Mouse (Mus musculus): ENCODE measurements around the gene Pex16.
A peak's percentile ranks its signal among the peaks of the same experiment; 100 is the strongest.

The Pex16 gene

GRCm38 (mm10) chr2:92388081-92388517, 13.6 kb downstream of the Pex16 start:
- DNase-seq (ENCODE audit: low spot score in 2 of 2), result peak in 1 of 2 experiments; percentile 50

DNA sequence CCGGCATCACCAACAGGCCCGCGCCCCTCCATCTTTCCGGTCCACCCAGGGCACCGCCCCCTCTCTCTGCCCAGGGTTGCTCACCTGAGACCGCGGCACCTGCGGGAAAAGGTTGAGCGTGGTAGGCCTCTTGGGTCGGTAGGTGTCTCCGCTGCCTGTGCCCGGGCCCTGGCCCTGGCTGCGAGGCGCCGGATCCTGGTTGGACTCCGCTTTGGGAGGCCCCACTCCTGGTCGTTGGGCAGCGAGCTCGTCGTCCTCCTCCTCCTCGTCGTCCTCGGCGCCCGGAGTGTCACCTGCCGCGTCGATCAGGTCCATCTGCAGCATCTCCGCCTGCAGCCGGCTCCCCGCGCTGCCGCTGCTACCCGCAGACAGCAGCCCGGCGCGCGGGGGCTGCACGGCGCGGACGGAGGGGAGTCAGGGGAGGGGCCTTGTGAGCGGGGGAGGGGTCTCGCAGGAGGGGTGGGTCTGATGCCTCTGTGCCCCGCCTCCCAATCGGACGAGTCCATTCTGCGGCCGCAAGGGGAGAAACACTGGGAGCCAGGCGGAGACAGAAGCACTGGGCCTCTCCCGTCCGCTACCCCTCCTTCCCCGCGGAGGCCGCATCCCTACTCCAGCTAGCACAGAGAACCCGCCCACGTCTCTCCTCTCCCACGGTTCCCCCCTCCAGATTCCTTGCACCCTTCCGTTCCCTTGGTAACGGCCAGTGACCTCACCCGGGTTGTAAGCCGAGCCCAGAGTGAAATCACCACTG, 14.6 kb downstream of the Pex16 start:
- DNase-seq (ENCODE audit: low spot score in 2 of 2), result peak; percentile 96 to 98

DNA sequence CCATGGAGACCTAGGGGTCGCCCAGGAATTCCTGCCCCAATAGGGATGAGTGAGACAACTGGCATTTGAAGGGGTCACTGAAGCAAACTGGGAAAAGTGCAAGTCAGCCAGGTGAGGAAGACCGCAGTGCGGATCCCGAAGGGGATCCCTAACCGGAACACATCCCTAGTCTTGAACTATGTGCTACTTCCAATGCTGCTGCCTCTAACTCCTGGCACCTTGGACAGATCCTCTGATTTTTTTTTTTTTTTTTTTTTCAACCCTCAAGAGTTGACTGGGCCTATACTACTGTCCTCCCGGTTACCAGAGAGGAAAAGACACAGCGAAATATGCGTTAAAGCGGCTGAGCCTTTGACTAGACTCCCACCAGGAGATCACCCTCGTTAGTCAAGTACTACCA, 15.2 kb downstream of the Pex16 start:
- DNase-seq (ENCODE audit: low spot score in 2 of 2), result no peak

GRCm38 (mm10) chr2:92390206-92390930, 15.9 kb downstream of the Pex16 start:
- DNase-seq (ENCODE audit: low spot score in 2 of 2), result peak in 1 of 2 experiments; percentile 57

GRCm38 (mm10) chr2:92391116-92391515, 16.6 kb downstream of the Pex16 start:
- DNase-seq (ENCODE audit: low spot score in 2 of 2), result peak in 1 of 2 experiments; percentile 46

DNA sequence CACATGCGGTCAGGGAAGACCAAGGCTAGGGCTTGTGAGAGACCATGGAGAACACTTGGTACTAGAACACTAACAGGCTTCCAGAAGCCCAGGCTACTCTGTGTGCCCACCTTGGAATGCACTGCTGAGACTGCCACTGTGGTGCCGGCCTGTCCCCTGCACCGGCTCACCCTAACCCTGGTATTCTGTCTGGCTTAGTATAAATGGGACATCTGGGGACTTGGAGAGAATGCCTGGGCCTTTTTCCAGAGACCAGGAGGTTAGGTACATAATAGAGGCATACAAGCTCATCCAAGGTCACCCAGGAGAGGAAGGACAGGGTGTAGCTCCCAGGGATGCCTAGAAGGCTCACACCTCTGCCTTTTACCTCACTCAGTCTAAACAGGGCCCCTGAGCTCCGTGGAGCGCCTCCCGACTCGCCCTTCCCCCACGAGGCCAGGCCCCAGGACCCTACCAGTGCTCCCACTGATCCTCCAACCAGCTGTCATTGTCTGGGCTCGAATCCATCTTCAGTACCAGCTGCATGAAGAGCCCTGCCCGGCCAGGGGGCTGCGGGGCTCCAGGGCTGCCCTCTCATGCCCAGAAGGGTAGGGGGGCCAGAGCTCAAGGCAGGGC, 17.3 kb downstream of the Pex16 start:
- DNase-seq (ENCODE audit: low spot score in 2 of 2), result peak in 1 of 2 experiments; percentile 52

DNA sequence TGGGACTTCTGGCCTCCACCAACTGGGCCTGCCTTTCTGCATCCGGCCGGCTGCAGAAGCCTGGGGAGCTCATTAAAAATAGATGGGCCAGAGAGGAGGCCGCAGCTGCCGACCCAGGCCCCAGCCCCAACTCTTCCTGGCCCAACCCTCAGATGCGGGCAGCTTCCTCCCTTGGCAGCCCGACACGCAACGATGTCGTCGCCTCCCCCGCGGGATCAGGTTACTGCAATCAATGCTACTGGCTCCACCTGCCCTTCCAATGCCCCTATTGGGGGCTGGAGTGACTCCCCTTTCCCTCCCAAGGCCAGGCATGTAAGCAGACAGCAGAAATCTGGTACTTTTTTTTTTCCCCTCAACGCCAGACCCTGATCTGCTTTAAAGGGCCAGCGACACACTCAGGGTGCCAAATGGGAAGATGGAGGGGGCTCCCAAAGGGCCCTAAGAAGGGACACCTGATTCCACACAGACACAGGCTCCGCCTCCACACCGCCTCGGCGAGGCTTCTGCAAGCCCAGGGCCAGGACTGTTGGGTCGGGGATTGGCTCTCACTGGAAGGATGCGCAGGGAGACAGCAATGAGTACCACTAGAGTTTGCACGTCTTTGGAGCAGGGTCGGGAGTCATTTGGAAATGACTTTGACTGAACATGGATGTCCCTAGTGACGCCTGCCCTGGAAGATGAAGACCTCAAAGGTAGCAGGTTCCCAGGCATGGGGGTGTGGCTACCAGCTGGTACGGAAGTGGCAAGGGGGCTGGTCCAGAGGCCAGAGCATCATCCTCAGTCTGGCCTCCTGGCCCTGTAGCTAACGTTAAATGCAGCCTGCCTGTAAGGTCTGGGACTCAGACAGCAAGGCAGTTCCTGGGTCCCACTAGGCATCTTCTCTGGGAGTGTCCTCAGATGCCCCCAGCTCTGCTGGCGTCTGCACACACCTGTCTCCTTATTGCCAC, 18.1 kb downstream of the Pex16 start:
- peak in 1 of 2 experiments; percentile 58 for DNase-seq (ENCODE audit: low spot score in 2 of 2)

DNA sequence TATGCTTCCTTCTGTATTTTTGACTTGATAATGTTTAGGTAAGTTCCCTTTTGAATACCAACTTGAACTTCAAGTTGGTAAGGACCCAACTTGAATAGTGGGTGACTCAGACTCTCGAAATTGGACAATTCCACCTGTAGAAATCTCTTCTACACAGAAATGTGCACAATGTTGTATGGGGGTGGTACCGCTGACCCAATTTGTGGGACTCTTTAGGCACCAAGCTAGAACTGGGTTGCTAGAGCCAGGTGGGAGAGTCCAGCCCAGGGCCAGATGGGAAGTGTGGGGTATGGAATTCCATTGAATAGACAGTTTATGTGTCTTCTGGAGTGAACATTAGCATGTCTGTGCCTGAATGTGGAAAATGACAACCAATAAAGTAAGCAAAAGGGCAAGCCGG, 21.1 kb downstream of the Pex16 start:
- no peak for DNase-seq (ENCODE audit: low spot score in 2 of 2)

DNA sequence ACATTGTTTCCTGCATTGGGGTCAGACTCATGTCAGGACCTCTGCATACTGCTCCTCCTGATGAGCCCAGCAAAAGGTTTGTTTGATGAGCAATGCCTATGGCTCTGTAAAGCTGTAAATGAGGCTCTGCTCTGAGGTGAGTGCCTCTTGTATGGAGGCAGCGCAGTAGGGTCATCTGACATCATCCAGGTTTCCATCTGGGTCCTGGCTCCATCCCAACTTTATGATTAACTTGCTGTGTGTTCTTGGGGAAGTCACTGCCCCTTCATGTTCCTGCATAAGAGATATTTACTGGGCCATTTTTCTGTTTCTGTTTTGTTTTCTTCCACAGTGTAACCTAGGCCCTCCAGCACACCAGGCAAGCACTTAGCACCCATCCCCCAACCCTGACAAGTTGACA, 23.0 kb downstream of the Pex16 start:
- DNase-seq (ENCODE audit: low spot score in 2 of 2), result no peak

DNA sequence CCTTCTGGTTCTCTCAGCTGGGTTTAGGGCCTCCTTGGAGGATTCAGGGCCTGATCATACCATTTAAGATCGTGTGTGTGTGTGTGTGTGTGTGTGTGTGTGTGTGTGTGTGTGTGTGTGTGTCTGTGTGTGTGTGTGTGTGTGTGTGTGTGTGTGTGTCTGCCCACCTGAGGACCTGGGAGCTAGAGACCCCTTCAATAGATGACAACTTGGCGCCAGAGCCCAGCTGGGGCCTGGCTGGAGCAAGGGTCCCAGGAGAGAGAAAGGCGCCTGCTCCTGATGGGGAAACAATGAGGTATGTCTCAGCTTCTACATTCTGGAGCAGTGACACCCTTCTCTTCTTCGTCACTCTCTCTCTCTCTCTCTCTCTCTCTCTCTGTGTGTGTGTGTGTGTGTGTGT, 25.4 kb downstream of the Pex16 start:
- DNase-seq (ENCODE audit: low spot score in 2 of 2), result peak in 1 of 2 experiments; percentile 38

DNA sequence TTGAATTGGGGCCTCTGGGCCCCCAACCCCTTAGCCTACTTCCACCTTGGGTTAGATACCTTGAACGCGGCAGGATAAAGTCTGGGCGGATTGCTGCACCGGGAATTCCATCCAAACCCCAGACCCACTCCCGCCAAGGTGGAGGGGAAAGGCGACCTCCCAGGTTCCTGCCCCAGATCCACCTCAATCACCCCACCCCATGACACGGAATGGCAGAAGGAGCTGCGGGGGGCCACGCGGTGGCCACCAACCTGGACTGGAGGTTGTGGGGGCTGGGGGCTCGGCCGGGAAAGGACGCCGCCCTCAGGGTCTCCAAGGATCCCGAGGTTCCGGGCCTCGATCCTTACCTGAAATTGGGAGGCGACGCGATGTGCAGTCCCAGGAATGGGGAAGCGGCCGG, 26.2 kb downstream of the Pex16 start:
- DNase-seq (ENCODE audit: low spot score in 2 of 2), result peak in 1 of 2 experiments; percentile 52

- DNase-seq (ENCODE audit: low spot score in 2 of 2), result peak; percentile 53 to 66
Observed at GRCm38 (mm10) chr2:92401091-92401561, 26.6 kb downstream of the Pex16 start, which contains the start of gene Mapk8ip1. Mapk8ip1 (minus strand) TSS chr2:92401263.

DNA sequence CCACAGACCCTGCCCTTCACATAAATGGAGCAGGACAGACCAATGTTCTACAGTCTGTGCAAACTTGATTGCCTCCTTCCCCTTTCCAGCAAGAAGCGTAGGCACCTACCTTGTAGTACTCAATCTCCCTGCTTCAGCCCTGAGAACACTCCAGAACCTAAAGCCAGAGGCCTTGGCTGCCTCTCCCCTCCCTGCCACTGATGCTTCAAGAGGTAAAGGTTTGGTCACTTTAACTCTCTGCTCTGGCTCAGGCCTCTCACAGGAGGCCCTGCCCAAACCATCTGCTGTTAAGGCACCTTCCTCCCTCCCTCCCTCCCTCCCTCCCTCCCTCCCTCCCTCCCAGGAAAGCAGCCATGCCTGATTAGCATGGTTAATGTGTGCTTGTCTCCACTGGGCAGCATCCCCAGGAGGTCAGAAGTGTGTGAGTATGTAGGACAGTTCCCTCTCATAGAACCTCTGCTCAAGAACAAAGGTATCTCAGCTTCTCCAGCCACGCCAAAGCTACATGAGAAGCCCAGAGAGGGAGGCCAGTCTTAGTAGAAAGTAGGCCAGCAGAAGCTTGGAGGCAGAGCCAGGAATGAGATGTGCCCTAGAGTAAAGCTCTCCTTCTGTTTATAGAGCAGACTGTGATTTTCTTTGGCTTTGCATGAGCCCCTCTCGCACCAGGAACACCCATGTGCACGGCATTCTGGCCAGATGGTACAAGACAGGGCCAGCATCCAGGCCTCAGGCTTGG, 28.3 kb downstream of the Pex16 start:
- DNase-seq (ENCODE audit: low spot score in 2 of 2), result peak in 1 of 2 experiments; percentile 71

DNA sequence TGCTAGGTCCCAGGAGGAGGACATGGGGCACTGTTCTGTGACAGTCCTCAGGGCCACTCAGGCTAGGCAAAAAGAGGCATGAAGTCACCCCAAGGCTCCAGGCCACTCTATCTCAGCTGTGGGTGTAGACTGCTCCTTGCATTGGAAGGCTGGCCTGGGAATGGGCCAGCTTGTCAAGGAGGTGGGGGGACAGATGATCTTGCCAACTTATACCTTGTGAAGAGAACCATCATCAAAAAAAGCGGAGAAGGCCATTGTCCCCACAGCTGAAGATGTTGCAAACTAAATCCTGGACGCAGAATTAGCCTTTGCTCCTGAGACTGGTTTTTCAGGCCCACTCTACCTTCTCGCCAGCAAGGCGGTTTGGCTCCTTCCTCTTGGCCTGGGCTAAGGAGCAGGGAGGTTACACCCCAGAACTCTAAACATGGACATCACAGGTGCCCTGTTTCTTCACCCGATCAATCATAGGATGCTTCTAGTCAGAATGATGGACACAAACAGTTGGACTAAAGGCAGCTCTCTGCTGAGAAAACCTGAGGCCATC, 29.4 kb downstream of the Pex16 start:
- no peak for DNase-seq (ENCODE audit: low spot score in 2 of 2)

- peak in 1 of 2 experiments; percentile 20 for DNase-seq (ENCODE audit: low spot score in 2 of 2)
Observed at GRCm38 (mm10) chr2:92404737-92405136, 30.3 kb downstream of the Pex16 start.

DNA sequence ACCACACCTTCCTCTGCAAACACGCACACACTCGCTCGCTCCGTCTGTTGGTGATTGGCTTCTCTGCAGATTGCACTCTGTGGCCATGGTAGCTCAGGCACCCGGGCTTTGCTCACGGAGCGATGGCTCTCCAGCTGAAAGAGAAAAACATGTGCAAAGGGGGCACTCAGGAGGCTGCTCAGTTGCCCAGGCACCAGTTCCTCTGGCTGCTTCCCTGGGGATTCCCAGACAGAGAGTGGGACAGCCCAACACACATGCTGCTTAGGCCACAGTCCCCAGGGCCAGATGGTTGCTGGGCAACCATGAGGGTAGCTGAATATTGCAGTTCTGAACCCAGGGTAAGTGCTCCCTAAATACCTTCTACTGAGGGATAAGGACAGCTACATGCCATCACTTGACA, 31.2 kb downstream of the Pex16 start:
- no peak for DNase-seq (ENCODE audit: low spot score in 2 of 2)

- no peak for DNase-seq (ENCODE audit: low spot score in 2 of 2)
Observed at GRCm38 (mm10) chr2:92408309-92409045, 34.0 kb downstream of the Pex16 start.

GRCm38 (mm10) chr2:92411705-92412104, 37.2 kb downstream of the Pex16 start:
- DNase-seq (ENCODE audit: low spot score in 2 of 2), result no peak

- no peak for DNase-seq (ENCODE audit: low spot score in 2 of 2)
Observed at GRCm38 (mm10) chr2:92421723-92422387, 47.4 kb downstream of the Pex16 start.

Data from right cerebral cortex, postnatal 10 days (tissue).